Mouse (Mus musculus): ENCODE measurements around the gene Mfsd4b5.

- TF ChIP-seq CTCF (IDR thresholded peaks at IDR 0.05; ENCODE audit: low read depth) (no peak), EP300 (optimal IDR thresholded peaks at IDR 0.05) (no peak)
Observed at GRCm38 (mm10) chr10:40019492-40019891, 33.0 kb upstream of the Mfsd4b5 start.
